Mouse (Mus musculus): ENCODE measurements around the gene Strip2.

DNA sequence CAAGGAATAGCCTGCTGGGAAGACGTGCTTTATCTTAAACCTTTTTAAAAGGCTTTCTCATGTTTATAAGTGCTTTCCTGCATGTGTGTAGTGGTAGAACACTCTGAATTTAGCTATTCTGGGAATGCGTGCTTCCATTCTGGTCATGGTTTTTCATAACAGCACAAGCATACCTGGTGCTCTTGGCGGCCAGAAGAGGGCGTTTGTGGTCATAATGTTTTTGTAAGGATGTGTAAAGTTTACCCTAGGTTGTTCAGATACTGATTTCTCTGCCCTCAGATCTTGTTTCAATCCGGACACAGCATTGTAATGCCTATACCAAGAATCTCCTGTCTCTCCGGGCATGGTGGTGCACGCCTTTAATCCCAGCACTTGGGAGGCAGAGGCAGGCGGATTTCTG lies 58.0 kb downstream of the Strip2 start:
- TF ChIP-seq CTCF (IDR thresholded peaks at IDR 0.05; ENCODE audit: extremely low read depth, insufficient read depth, insufficient read length, insufficient replicate concordance) (no peak), POLR2A (IDR thresholded peaks at IDR 0.05; ENCODE audit: low read depth, low read length) (no peak)
